Mouse (Mus musculus) C2C12 (cell line): Measurements from ENCODE around the gene Socs7. TPM values are rescaled to one million over a fixed set of nuclear protein-coding genes. Genes with fewer than 3 reads are reported as not detected.

ENCODE experiments used
- H3K27me3 ChIP-seq: one replicate; pipeline ENCODE4 v1.6.1; 2011; ENCODE audit not compliant: control insufficient read depth, insufficient read depth, insufficient read length
- H3K36me3 ChIP-seq: one replicate; pipeline ENCODE4 v1.6.1; 2011; ENCODE audit not compliant: control insufficient read depth, insufficient read depth
- H3K4me3 ChIP-seq: one replicate; pipeline ENCODE4 v1.5.1; 2011; ENCODE audit warnings: mild to moderate bottlenecking, control low read depth; ENCODE audit not compliant: poor library complexity, insufficient read depth, severe bottlenecking
- H3K79me2 ChIP-seq: one replicate; pipeline ENCODE4 v1.6.1; 2011; ENCODE audit not compliant: control insufficient read depth, insufficient read depth
- H3K79me3 ChIP-seq: one replicate; pipeline ENCODE4 v1.6.1; 2011; ENCODE audit warnings: low read depth, control low read depth
- H3ac ChIP-seq: one replicate; pipeline ENCODE3; 2011; ENCODE audit warnings: low read depth; ENCODE audit not compliant: control insufficient read depth, insufficient read length
- CEBPB ChIP-seq: IDR thresholded peaks from one replicate; pipeline ENCODE4 v1.6.1; 2011; ENCODE audit warnings: low read depth, mild to moderate bottlenecking, control low read depth, moderate library complexity
- CTCF ChIP-seq: IDR thresholded peaks from one replicate; pipeline ENCODE4 v1.5.1; 2011; ENCODE audit not compliant: control insufficient read depth, insufficient read depth, insufficient read length
- FOSL1 ChIP-seq: IDR thresholded peaks from one replicate; pipeline ENCODE4 v1.8.0; 2011; ENCODE audit warnings: mild to moderate bottlenecking, low read length; ENCODE audit not compliant: poor library complexity, insufficient read depth, severe bottlenecking
- MAX ChIP-seq: IDR thresholded peaks from one replicate; pipeline ENCODE4 v1.6.1; 2011; ENCODE audit warnings: mild to moderate bottlenecking, control low read depth
- MYOD1 ChIP-seq: IDR thresholded peaks from one replicate; pipeline ENCODE4 v1.6.1; 2011; ENCODE audit warnings: low read depth; ENCODE audit not compliant: control insufficient read depth, insufficient read length
- MYOG ChIP-seq: IDR thresholded peaks from one replicate; pipeline ENCODE4 v1.6.1; 2011; ENCODE audit not compliant: control insufficient read depth, insufficient read length; ENCODE audit errors: extremely low read depth
- USF1 ChIP-seq: IDR thresholded peaks from one replicate; pipeline ENCODE4 v1.6.1; 2011; ENCODE audit warnings: low read depth, mild to moderate bottlenecking, control low read depth, moderate library complexity
- polyA plus RNA-seq: library from polyadenylated mRNA; unstranded; fragments of >200 nt; fragmentation: generic; extraction: Trizol; gene quantifications from one replicate; pipeline ENCODE4 v1.2.1, GENCODE M21; 2012; ENCODE audit warnings: missing spikeins

Socs7 gene
- polyA plus RNA-seq, 1 experiment, result 8.1 TPM

DNA sequence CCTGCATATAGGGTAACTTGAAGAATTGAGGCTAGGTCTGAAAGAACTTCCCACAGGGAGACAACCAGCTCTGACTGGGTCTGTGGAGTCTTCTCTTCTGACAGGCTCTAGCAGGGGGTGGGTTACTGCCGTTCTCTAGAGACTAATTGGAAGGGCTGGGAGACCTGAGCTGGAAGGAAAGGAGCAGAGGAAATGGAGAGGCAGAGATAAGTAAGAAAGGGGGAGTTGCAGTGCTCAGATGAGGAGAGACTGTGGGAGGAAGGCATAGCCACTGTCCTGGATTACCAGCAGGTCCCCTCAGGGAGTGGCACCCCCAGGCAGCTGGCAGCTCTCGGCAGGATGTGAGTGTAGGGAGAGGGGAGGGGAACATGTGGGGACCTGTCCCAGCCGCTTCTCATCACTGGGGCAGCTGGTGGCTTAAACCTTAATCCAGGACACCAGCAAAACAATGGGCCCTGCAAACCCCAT, 79.3 kb downstream of the Socs7 start:
- H3ac ChIP-seq, result peak overlapping the region; percentile 27

GRCm38 (mm10) chr11:97442891-97443675, 80.7 kb downstream of the Socs7 start:
- H3K4me3 ChIP-seq, result no peak overlapping the region

More for the DNA sequence above, 79.3 kb downstream of the Socs7 start:
- peaks cover 39% of the 10 kb centered on the region for H3K36me3 ChIP-seq
- no peaks in the 10 kb centered on the region for H3K27me3 ChIP-seq
- peaks cover 20% of the 10 kb centered on the region for H3K79me3 ChIP-seq
- H3K79me2 ChIP-seq, result peaks cover 78% of the 10 kb centered on the region
- H3K4me3 ChIP-seq, result no peak overlapping the region
- no peak for TF ChIP-seq FOSL1
- TF ChIP-seq CTCF, result no peak
- TF ChIP-seq MAX, result peak; percentile 30
- TF ChIP-seq MYOD1, result peak; percentile 36
- TF ChIP-seq CEBPB, result no peak

GRCm38 (mm10) chr11:97445596-97445995, 83.2 kb downstream of the Socs7 start:
- TF ChIP-seq FOSL1 (no peak), USF1 (no peak), CTCF (no peak), MAX (no peak), MYOD1 (no peak), MYOG (no peak), CEBPB (no peak)
- Histone ChIP-seq H3K27me3 (no peaks in the 10 kb centered on the region), H3K4me3 (no peak overlapping the region), H3K79me2 (peaks cover 47% of the 10 kb centered on the region), H3K36me3 (peaks cover 58% of the 10 kb centered on the region), H3K79me3 (peaks cover 13% of the 10 kb centered on the region), H3ac (no peak overlapping the region)

More at GRCm38 (mm10) chr11:97442891-97443675, 80.7 kb downstream of the Socs7 start:
- H3K36me3 ChIP-seq, result peaks cover 42% of the 10 kb centered on the region
- peaks cover 64% of the 10 kb centered on the region for H3K79me2 ChIP-seq
- TF ChIP-seq MYOG, result no peak
- TF ChIP-seq CEBPB, result no peak
- TF ChIP-seq MYOD1, result no peak
- TF ChIP-seq CTCF, result no peak
- no peak for TF ChIP-seq FOSL1
- no peak for TF ChIP-seq MAX
- no peak for TF ChIP-seq USF1
- H3ac ChIP-seq, result no peak overlapping the region
- no peaks in the 10 kb centered on the region for H3K27me3 ChIP-seq
- peaks cover 18% of the 10 kb centered on the region for H3K79me3 ChIP-seq

- H3K4me3 ChIP-seq, result no peak overlapping the region
- no peak overlapping the region for H3ac ChIP-seq
- peaks cover 13% of the 10 kb centered on the region for H3K79me3 ChIP-seq
- TF ChIP-seq MAX (no peak), MYOG (no peak), MYOD1 (no peak), USF1 (no peak)
- peaks cover 58% of the 10 kb centered on the region for H3K36me3 ChIP-seq
- no peaks in the 10 kb centered on the region for H3K27me3 ChIP-seq
- H3K79me2 ChIP-seq, result peaks cover 49% of the 10 kb centered on the region
Measured at GRCm38 (mm10) chr11:97445999-97446511, 83.7 kb downstream of the Socs7 start.

DNA sequence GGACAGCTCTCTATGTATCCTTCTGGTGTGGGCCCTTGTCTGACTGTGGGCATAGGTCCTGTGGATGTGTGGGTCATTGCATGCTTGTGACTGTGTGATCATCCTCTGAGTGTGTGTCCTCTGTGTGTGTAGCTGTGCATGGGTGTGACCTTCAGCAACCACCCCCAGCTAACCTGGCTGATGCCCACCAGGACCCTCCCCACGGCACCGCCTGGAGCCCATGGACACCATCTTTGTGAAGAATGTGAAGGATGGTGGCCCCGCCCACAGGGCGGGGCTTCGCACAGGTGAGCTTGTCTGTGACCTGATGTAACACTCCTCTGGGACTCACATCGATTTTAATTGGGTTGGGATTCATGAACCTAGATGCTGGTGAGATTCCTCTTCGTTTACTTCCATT, 85.6 kb downstream of the Socs7 start:
- peaks cover 49% of the 10 kb centered on the region for H3K79me2 ChIP-seq
- peaks cover 24% of the 10 kb centered on the region for H3K79me3 ChIP-seq
- peaks cover 76% of the 10 kb centered on the region for H3K36me3 ChIP-seq
- H3K4me3 ChIP-seq, result no peak overlapping the region
- H3K27me3 ChIP-seq, result no peaks in the 10 kb centered on the region
- TF ChIP-seq USF1 (no peak), CTCF (no peak), MYOG (no peak), MAX (no peak), FOSL1 (no peak), MYOD1 (no peak), CEBPB (no peak)
- H3ac ChIP-seq, result no peak overlapping the region

Other genes starting within 250 kb of the Socs7 start
- gene Tbx21, start 247.2 kb upstream of the Socs7 start, polyA plus RNA-seq, result not detected
- 0.46 TPM for gene Tbkbp1, start 211.1 kb upstream of the Socs7 start, polyA plus RNA-seq
- gene Kpnb1, start 174.7 kb upstream of the Socs7 start, polyA plus RNA-seq, result 180 TPM
- gene Npepps, start 81.9 kb upstream of the Socs7 start, polyA plus RNA-seq, result 37.8 TPM
- 48.5 TPM for gene Mrpl45, start 46.8 kb upstream of the Socs7 start, polyA plus RNA-seq
- 0.05 TPM for gene Gpr179, start 10.5 kb upstream of the Socs7 start, polyA plus RNA-seq
- gene Arhgap23, start 53.0 kb downstream of the Socs7 start, polyA plus RNA-seq, result 23.9 TPM
- gene 4933428G20Rik, start 137.8 kb downstream of the Socs7 start, polyA plus RNA-seq, result 0.34 TPM
- gene Srcin1, start 213.6 kb downstream of the Socs7 start, polyA plus RNA-seq, result 0.01 TPM